Mouse (Mus musculus): Measurements from ENCODE around the gene Cxcl14. TPM values are rescaled to one million over a fixed set of nuclear protein-coding genes. Genes with fewer than 3 reads are reported as not detected.

Cxcl14 gene
- polyA plus RNA-seq, 1 experiment from 2014 or later = 2.2 TPM

- Histone ChIP-seq H3K27me3 (ENCODE audit: control insufficient read depth, insufficient read depth, low read length) (no peaks in the 10 kb centered on the region), H3K9ac (no peak overlapping the region), H3K4me1 (replicated peaks; ENCODE audit: control insufficient read depth, insufficient read depth, low read length) (peaks cover 4% of the 10 kb centered on the region; the same call in 1 of the 2 replicates), H3K4me2 (replicated peaks) (no peak overlapping the region), H3K4me3 (replicated peaks; ENCODE audit: low read length) (no peak overlapping the region), H3K9me3 (ENCODE audit: control insufficient read depth, low read length) (no peaks in the 10 kb centered on the region), H3K36me3 (replicated peaks; ENCODE audit: control insufficient read depth, insufficient read depth) (no peaks in the 10 kb centered on the region), H3K27ac (no peak overlapping the region)
- 64% methylated on average over 10 of the region's 10 CpGs for WGBS
- ATAC-seq (ENCODE audit: low FRiP score) (no peak), DNase-seq (ENCODE audit: low spot score) (no peak)
Observed at GRCm38 (mm10) chr13:56330603-56331455, 34.5 kb upstream of the Cxcl14 start.

DNA sequence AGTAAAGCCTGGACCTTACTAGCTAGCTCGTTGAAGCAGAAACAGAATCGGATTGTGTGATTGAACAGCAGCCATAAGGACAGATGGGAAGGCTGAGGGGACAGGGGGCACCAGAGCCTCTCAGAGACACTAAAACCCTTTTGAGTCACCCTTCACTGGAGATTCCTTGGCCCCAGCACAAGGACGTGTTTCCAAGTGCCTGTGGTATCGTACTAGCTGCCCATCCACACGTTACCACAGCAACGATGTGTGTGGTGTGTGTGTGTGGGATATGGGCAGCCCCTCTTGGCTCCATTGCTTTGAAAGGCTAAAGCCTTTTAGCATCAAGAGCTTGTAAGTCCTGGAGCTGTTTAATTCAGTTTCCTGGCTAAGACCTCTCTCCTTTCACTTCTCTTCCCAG lies 33.4 kb upstream of the Cxcl14 start:
- H3K4me2 ChIP-seq (replicated peaks) = no peak overlapping the region
- no peak overlapping the region for H3K27ac ChIP-seq
- no peaks in the 10 kb centered on the region for H3K9me3 ChIP-seq (ENCODE audit: control insufficient read depth, low read length)
- no peaks in the 10 kb centered on the region for H3K36me3 ChIP-seq (replicated peaks; ENCODE audit: control insufficient read depth, insufficient read depth)
- no peak overlapping the region for H3K9ac ChIP-seq
- H3K4me3 ChIP-seq (replicated peaks; ENCODE audit: low read length) = no peak overlapping the region
- peak; percentile 69; the same call in 1 of the 2 replicates for ATAC-seq (ENCODE audit: low FRiP score)
- H3K27me3 ChIP-seq (ENCODE audit: control insufficient read depth, insufficient read depth, low read length) = no peaks in the 10 kb centered on the region
- 48% methylated on average over 6 of the region's 6 CpGs for WGBS
- H3K4me1 ChIP-seq (replicated peaks; ENCODE audit: control insufficient read depth, insufficient read depth, low read length) = peaks cover 4% of the 10 kb centered on the region; the same call in 1 of the 2 replicates
- no peak for DNase-seq (ENCODE audit: low spot score)

- whole genome bisulfite sequencing = 80% methylated on average over 6 of the region's 6 CpGs
- no peaks in the 10 kb centered on the region for H3K36me3 ChIP-seq (replicated peaks; ENCODE audit: control insufficient read depth, insufficient read depth)
Observed at GRCm38 (mm10) chr13:56329165-56329564, 32.8 kb upstream of the Cxcl14 start.

GRCm38 (mm10) chr13:56327779-56328178 lies 31.4 kb upstream of the Cxcl14 start:
- Histone ChIP-seq H3K4me2 (replicated peaks) (no peak overlapping the region), H3K27ac (no peak overlapping the region), H3K4me1 (replicated peaks; ENCODE audit: control insufficient read depth, insufficient read depth, low read length) (peaks cover 4% of the 10 kb centered on the region; the same call in 1 of the 2 replicates), H3K9ac (no peak overlapping the region), H3K4me3 (replicated peaks; ENCODE audit: low read length) (no peak overlapping the region), H3K9me3 (ENCODE audit: control insufficient read depth, low read length) (no peaks in the 10 kb centered on the region), H3K36me3 (replicated peaks; ENCODE audit: control insufficient read depth, insufficient read depth) (no peaks in the 10 kb centered on the region), H3K27me3 (ENCODE audit: control insufficient read depth, insufficient read depth, low read length) (no peaks in the 10 kb centered on the region)
- 30% methylated on average over 6 of the region's 6 CpGs for WGBS
- no peak for DNase-seq (ENCODE audit: low spot score)
- no peak for ATAC-seq (ENCODE audit: low FRiP score)

More at GRCm38 (mm10) chr13:56329165-56329564, 32.8 kb upstream of the Cxcl14 start:
- ATAC-seq (ENCODE audit: low FRiP score) (no peak), DNase-seq (ENCODE audit: low spot score) (no peak)
- Histone ChIP-seq H3K4me1 (replicated peaks; ENCODE audit: control insufficient read depth, insufficient read depth, low read length) (peaks cover 4% of the 10 kb centered on the region; the same call in 1 of the 2 replicates), H3K27ac (no peak overlapping the region), H3K9ac (no peak overlapping the region), H3K27me3 (ENCODE audit: control insufficient read depth, insufficient read depth, low read length) (no peaks in the 10 kb centered on the region), H3K9me3 (ENCODE audit: control insufficient read depth, low read length) (no peaks in the 10 kb centered on the region), H3K4me3 (replicated peaks; ENCODE audit: low read length) (no peak overlapping the region), H3K4me2 (replicated peaks) (no peak overlapping the region)

- Histone ChIP-seq H3K4me3 (replicated peaks; ENCODE audit: low read length) (no peak overlapping the region), H3K4me2 (replicated peaks) (no peak overlapping the region), H3K4me1 (replicated peaks; ENCODE audit: control insufficient read depth, insufficient read depth, low read length) (no peaks in the 10 kb centered on the region), H3K27ac (no peak overlapping the region), H3K9me3 (ENCODE audit: control insufficient read depth, low read length) (no peaks in the 10 kb centered on the region), H3K9ac (no peak overlapping the region), H3K36me3 (replicated peaks; ENCODE audit: control insufficient read depth, insufficient read depth) (no peaks in the 10 kb centered on the region), H3K27me3 (ENCODE audit: control insufficient read depth, insufficient read depth, low read length) (no peaks in the 10 kb centered on the region)
- WGBS = 70% methylated on average over 7 of the region's 7 CpGs
- no peak for ATAC-seq (ENCODE audit: low FRiP score)
- no peak for DNase-seq (ENCODE audit: low spot score)
Observed at GRCm38 (mm10) chr13:56321635-56322034, 25.3 kb upstream of the Cxcl14 start.

- no peaks in the 10 kb centered on the region for H3K27me3 ChIP-seq (ENCODE audit: control insufficient read depth, insufficient read depth, low read length)
- ATAC-seq (ENCODE audit: low FRiP score) (no peak), DNase-seq (ENCODE audit: low spot score) (no peak)
- no peaks in the 10 kb centered on the region for H3K4me1 ChIP-seq (replicated peaks; ENCODE audit: control insufficient read depth, insufficient read depth, low read length)
- WGBS = 75% methylated on average over 4 of the region's 4 CpGs
- no peak overlapping the region for H3K27ac ChIP-seq
- H3K4me3 ChIP-seq (replicated peaks; ENCODE audit: low read length) = no peak overlapping the region
- no peaks in the 10 kb centered on the region for H3K9me3 ChIP-seq (ENCODE audit: control insufficient read depth, low read length)
- no peaks in the 10 kb centered on the region for H3K36me3 ChIP-seq (replicated peaks; ENCODE audit: control insufficient read depth, insufficient read depth)
- H3K9ac ChIP-seq = no peak overlapping the region
- H3K4me2 ChIP-seq (replicated peaks) = no peak overlapping the region
Observed at GRCm38 (mm10) chr13:56316930-56317329, 20.6 kb upstream of the Cxcl14 start.

DNA sequence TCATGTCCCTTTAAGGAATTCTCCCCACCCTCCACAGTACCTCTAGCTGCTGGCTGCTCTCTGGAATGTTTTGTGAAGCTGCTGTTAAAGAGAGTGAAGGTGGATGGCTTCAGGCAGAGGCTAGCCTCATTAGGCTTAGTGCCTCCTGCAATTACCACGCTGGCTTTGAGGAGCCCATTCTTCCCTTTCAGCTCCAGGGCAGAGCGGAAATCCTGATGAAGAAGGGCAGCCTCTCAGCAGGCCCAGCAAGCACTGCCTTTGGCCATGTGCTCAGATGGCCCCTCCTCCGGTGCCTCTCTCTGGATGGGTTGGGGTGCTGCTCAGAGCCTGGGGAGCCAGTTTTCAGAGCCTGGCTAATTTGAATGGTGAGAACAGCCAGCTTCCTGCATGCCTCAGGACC lies 18.9 kb upstream of the Cxcl14 start:
- H3K4me2 ChIP-seq (replicated peaks) = no peak overlapping the region
- DNase-seq (ENCODE audit: low spot score) = no peak
- no peaks in the 10 kb centered on the region for H3K9me3 ChIP-seq (ENCODE audit: control insufficient read depth, low read length)
- no peaks in the 10 kb centered on the region for H3K4me1 ChIP-seq (replicated peaks; ENCODE audit: control insufficient read depth, insufficient read depth, low read length)
- 23% methylated on average over 3 of the region's 3 CpGs for WGBS
- no peak for ATAC-seq (ENCODE audit: low FRiP score)
- no peaks in the 10 kb centered on the region for H3K36me3 ChIP-seq (replicated peaks; ENCODE audit: control insufficient read depth, insufficient read depth)
- H3K9ac ChIP-seq = no peak overlapping the region
- H3K4me3 ChIP-seq (replicated peaks; ENCODE audit: low read length) = no peak overlapping the region
- no peaks in the 10 kb centered on the region for H3K27me3 ChIP-seq (ENCODE audit: control insufficient read depth, insufficient read depth, low read length)
- no peak overlapping the region for H3K27ac ChIP-seq

DNA sequence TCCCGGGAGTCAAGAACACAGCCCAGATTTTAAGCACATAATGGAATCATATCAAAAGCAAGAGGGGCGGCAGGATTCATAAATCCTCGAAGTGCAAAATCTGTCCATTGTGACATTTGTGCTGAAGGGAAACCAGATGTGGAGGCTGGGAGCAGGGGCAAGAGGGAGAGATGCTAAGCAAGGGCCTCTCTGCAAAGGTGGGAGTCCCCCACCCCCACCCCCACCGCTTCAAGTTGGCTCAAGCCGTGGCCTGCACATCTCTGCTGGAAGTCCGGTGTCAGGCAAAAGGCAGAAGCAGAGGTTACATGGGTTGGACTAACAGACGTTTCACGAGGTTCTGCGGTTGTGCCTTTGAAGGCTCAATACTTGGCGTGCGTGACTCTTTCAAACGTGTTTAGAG lies 8.7 kb upstream of the Cxcl14 start:
- H3K27ac ChIP-seq = no peak overlapping the region
- no peaks in the 10 kb centered on the region for H3K27me3 ChIP-seq (ENCODE audit: control insufficient read depth, insufficient read depth, low read length)
- no peak overlapping the region for H3K4me2 ChIP-seq (replicated peaks)
- WGBS = 71% methylated on average over 12 of the region's 12 CpGs
- no peaks in the 10 kb centered on the region for H3K4me1 ChIP-seq (replicated peaks; ENCODE audit: control insufficient read depth, insufficient read depth, low read length)
- no peak overlapping the region for H3K4me3 ChIP-seq (replicated peaks; ENCODE audit: low read length)
- no peak for DNase-seq (ENCODE audit: low spot score)
- H3K36me3 ChIP-seq (replicated peaks; ENCODE audit: control insufficient read depth, insufficient read depth) = no peaks in the 10 kb centered on the region
- H3K9me3 ChIP-seq (ENCODE audit: control insufficient read depth, low read length) = no peaks in the 10 kb centered on the region
- ATAC-seq (ENCODE audit: low FRiP score) = no peak
- no peak overlapping the region for H3K9ac ChIP-seq

DNA sequence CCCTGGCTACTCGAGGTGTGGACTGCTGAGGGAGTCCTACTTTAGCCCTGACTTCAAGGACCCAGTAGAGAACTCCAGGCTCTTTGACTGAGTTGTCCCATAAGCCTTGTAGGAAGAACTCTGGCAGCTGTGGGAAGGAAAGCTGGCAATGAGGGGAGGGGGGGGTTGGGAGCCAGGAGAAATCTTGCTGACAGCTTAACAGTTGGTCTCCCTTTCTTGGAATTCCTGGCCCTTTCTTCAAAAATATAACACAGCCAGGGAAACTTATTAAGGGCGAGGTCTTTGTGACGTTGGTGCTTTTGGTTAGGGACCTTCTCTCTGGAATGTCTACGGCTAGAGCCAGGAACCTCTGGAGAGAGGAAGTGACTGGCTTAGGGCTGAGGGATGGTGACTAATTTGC lies 8.1 kb upstream of the Cxcl14 start:
- Histone ChIP-seq H3K4me3 (replicated peaks; ENCODE audit: low read length) (no peak overlapping the region), H3K9ac (no peak overlapping the region), H3K4me2 (replicated peaks) (no peak overlapping the region), H3K27me3 (ENCODE audit: control insufficient read depth, insufficient read depth, low read length) (no peaks in the 10 kb centered on the region), H3K4me1 (replicated peaks; ENCODE audit: control insufficient read depth, insufficient read depth, low read length) (no peaks in the 10 kb centered on the region), H3K36me3 (replicated peaks; ENCODE audit: control insufficient read depth, insufficient read depth) (no peaks in the 10 kb centered on the region), H3K27ac (no peak overlapping the region), H3K9me3 (ENCODE audit: control insufficient read depth, low read length) (no peaks in the 10 kb centered on the region)
- DNase-seq (ENCODE audit: low spot score) (no peak), ATAC-seq (ENCODE audit: low FRiP score) (no peak)
- 65% methylated on average over 4 of the region's 4 CpGs for WGBS

All from hindbrain, embryonic 14.5 days (tissue).